Mouse (Mus musculus) lung, embryonic 15.5 days (tissue): ENCODE results near the gene Sox5. TPM values are rescaled to one million over a fixed set of nuclear protein-coding genes. Genes with fewer than 3 reads are reported as not detected.

Experiments
- ATAC-seq: fragments of 200-750 bp; cut with Nextera tagmentation; 2 replicates; pipeline ENCODE4 v1.8.0; 2017; ENCODE audit warnings: moderate number of reproducible peaks, borderline replicate concordance; ENCODE audit not compliant: low FRiP score, low TSS enrichment; ENCODE audit errors: extremely low read depth
- H3K27ac ChIP-seq: fragments of 300-500 bp; sonication (generic); 2 replicates; pipeline ENCODE4 v1.5.1; 2015; ENCODE audit warnings: moderate library complexity, mild to moderate bottlenecking, inconsistent platforms
- H3K27me3 ChIP-seq: fragments of 300-500 bp; sonication (generic); 2 replicates; pipeline ENCODE4 v1.6.1; 2015; ENCODE audit warnings: inconsistent platforms
- H3K36me3 ChIP-seq: fragments of 300-500 bp; sonication (generic); 2 replicates; pipeline ENCODE4 v1.6.1; 2015; ENCODE audit warnings: inconsistent platforms
- H3K4me1 ChIP-seq: fragments of 300-500 bp; sonication (generic); 2 replicates; pipeline ENCODE4 v1.6.1; 2015; ENCODE audit warnings: inconsistent platforms
- H3K4me2 ChIP-seq: fragments of 300-500 bp; sonication (generic); 2 replicates; pipeline ENCODE4 v1.6.1; 2015; ENCODE audit warnings: inconsistent platforms, mild to moderate bottlenecking, moderate library complexity
- H3K4me3 ChIP-seq: fragments of 300-500 bp; sonication (generic); 2 replicates; pipeline ENCODE4 v1.5.1; 2015; ENCODE audit warnings: mild to moderate bottlenecking, inconsistent platforms
- H3K9ac ChIP-seq: fragments of 300-500 bp; sonication (generic); 2 replicates; pipeline ENCODE4 v1.6.1; 2015; ENCODE audit warnings: inconsistent platforms
- H3K9me3 ChIP-seq: fragments of 300-500 bp; sonication (generic); 2 replicates; pipeline ENCODE4 v1.6.1; 2016; ENCODE audit warnings: inconsistent platforms
- WGBS: fragments of 180-500 bp; shearing (Covaris S2); methylation state at CpG from one replicate; pipeline ENCODE4 v1.1.7; 2015; 5-methylcytosine and 5-hydroxymethylcytosine counted together
- polyA plus RNA-seq: library from polyadenylated mRNA; unstranded; fragments of >200 nt; fragmentation: Nextera tagmentation; extraction: Ambion mirVana; gene quantifications from 2 replicates; pipeline ENCODE4 v1.2.1, GENCODE M21; 2015

Sox5 gene
- polyA plus RNA-seq, 1 experiment from 2014 or later: 23.7 TPM

DNA sequence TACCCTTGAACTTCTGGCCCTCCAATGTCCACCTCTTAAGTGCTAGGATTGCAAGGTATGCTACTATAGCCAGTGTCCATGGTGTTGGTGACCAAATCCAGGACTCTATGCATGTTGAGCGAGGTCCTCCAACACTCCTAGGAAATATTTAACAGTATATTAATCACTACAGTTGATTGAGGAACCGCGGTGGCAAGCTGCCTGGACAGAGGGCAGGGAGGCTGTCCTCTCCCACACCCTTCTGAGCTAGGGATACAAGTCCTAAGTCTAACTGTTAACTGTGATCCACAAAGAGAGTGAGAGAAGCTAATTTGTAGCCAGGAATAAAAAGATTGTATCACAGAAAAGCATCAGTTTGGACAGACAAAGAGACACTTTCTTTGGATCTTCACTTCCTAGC, 373.7 kb downstream of the Sox5 start:
- WGBS: 48% methylated on average over 3 of the region's 3 CpGs
- ATAC-seq: no peak

DNA sequence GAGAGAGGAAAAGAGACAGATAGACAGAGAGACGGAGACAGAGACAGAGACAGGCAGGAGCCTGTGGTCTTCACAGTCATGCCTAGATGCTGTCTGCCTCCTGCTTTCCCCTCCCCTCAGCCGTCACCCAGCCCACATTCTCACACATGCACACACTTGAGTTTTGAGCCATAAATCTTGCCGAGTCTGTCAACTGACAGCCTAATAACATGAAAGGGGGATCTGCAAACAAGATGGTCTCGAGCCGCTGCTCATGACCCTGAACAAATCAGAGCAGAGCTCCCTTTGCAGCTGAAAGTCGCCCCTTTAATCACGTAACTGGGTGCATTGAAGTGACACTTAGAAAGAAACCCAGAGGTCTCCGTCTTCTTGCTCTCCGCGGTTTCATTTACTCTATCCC, 383.7 kb downstream of the Sox5 start:
- Histone ChIP-seq H3K4me3 (no peak overlapping the region), H3K9ac (no peak overlapping the region)
- no peak for ATAC-seq

More for the DNA sequence above, 373.7 kb downstream of the Sox5 start:
- Histone ChIP-seq H3K4me3 (no peak overlapping the region), H3K27me3 (no peaks in the 10 kb centered on the region), H3K9me3 (no peaks in the 10 kb centered on the region), H3K4me1 (0 out of 2 replicates have a peak, but pooled peaks cover 2% of the 10 kb centered on the region), H3K9ac (no peak overlapping the region), H3K36me3 (no peaks in the 10 kb centered on the region), H3K4me2 (no peak overlapping the region), H3K27ac (no peak overlapping the region)

DNA sequence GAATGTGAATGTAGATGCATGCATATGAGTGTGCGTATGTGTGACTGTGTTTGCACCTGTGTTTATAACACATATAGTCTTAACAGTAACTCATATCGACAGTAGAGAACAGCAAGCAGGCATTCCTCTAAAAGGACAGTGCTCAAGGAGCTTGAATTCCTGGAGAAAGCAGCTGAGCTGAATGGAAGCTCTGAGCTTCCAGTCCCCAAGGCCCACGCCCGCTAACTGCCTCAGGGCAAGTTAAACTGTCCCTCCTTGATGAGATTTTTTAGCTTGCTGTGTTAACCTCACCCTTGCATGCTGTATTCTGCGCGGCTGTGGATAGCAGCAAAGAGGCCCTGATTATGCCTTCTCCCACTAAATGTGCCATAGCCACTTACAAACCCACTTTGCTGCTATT, 388.6 kb downstream of the Sox5 start:
- Histone ChIP-seq H3K9ac (no peak overlapping the region), H3K27me3 (no peaks in the 10 kb centered on the region), H3K9me3 (no peaks in the 10 kb centered on the region), H3K4me2 (no peak overlapping the region), H3K27ac (no peak overlapping the region), H3K4me1 (0 out of 2 replicates have a peak, but pooled peaks cover 3% of the 10 kb centered on the region), H3K4me3 (no peak overlapping the region), H3K36me3 (no peaks in the 10 kb centered on the region)
- ATAC-seq: no peak
- 86% methylated on average over 6 of the region's 6 CpGs for WGBS

More for the DNA sequence above, 383.7 kb downstream of the Sox5 start:
- Histone ChIP-seq H3K36me3 (no peaks in the 10 kb centered on the region), H3K9me3 (no peaks in the 10 kb centered on the region), H3K4me1 (0 out of 2 replicates have a peak, but pooled peaks cover 3% of the 10 kb centered on the region), H3K27ac (no peak overlapping the region), H3K27me3 (no peaks in the 10 kb centered on the region), H3K4me2 (peak overlapping the region; percentile 26; the same call in 1 of the 2 replicates)
- WGBS: 13% methylated on average over 10 of the region's 10 CpGs

DNA sequence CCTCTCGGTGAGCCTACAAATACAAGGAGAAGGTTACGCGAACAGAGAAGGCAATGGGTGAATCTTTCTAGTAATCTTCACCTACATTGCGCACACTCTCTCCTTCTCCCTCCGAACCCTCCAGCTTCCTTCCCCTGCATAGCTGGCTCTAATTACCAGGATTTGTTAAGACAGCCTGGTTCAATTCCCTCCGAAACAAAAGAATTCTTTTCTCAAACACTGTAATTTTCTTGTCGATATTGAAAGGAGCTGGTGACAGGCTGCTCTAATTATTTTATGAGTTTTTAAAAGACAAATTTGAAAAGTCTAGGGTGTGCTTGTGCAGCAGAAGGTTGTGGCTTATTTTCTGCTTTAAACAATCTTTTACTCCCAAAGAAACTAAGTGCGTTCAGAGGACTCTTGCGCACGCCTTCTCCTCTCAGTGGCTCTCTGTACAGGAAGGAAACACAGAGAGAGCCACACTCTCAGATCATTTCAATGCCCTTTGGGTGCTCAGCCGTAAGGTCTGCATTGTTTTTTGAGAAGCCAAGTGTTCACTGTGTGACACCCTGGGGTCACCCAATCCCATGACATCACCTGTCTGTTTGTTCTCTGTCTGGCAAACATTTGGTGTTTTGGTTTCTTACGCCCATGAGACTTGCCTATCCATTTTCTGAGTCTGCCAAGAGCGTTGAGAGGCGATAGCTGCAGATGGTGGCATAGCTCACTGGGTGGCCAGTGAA, 392.3 kb downstream of the Sox5 start:
- Histone ChIP-seq H3K4me1 (no peaks in the 10 kb centered on the region), H3K27ac (no peak overlapping the region), H3K9me3 (no peaks in the 10 kb centered on the region), H3K36me3 (no peaks in the 10 kb centered on the region), H3K4me3 (no peak overlapping the region), H3K4me2 (no peak overlapping the region), H3K9ac (no peak overlapping the region), H3K27me3 (no peaks in the 10 kb centered on the region)
- WGBS: 76% methylated on average over 14 of the region's 14 CpGs
- ATAC-seq: no peak

DNA sequence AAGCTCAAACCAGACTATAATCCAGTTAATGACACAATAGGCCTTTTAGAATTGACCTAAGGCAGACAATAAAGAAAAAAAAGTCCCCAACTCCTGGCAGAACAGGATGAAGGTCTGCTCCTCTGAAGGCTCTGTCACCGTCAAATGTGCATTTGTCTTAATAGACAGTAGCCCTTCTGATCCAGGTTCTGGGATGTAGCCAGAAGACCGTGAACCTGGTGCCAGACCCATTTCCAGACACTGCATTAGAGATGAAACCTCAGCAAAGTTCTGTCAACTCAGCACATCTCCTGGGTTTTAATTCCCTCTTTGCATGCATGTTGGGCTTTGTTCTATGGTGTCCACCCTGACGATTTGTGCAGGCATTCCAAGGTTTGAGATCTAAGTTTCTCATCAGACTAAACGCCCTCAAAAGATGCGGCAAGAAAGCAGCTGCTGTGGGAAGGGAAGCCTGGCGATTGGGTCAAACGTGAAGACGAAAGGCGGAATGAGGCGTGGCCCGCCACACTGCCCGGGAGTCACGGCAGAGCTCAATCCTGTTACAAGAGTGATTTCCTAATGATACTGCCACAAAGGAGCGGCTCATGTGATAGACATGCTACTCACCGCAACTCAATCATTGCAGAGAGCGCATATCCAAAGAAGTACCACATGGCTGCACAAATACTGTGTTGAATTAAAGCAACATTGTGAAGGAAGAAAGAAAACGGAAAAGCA, 394.1 kb downstream of the Sox5 start:
- H3K4me3 ChIP-seq: no peak overlapping the region
- H3K4me2 ChIP-seq: no peak overlapping the region
- 78% methylated on average over 17 of the region's 17 CpGs for WGBS
- H3K27ac ChIP-seq: no peak overlapping the region
- ATAC-seq: no peak
- no peaks in the 10 kb centered on the region for H3K4me1 ChIP-seq
- no peaks in the 10 kb centered on the region for H3K9me3 ChIP-seq
- H3K9ac ChIP-seq: no peak overlapping the region
- no peaks in the 10 kb centered on the region for H3K36me3 ChIP-seq
- no peaks in the 10 kb centered on the region for H3K27me3 ChIP-seq

DNA sequence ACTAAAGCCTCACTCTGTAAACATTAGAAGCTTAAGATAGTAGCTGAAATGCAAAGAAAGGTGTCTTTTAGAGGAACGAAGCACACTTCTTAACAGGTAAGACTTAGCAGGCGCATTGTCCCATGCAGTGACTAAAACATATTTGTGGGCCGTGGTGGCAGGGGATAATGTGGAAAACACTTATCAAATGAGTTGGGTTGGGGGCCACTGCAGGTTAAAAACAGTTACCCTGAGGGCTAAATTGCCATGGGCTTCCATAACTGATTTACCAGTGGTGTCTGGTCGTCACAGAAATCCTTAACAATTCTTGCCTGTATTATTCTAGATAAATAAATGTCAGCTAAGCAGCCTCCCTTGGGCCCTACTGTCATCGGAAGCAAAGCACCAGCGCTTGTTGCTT, 401.1 kb downstream of the Sox5 start:
- ATAC-seq: no peak
- no peak overlapping the region for H3K9ac ChIP-seq
- no peaks in the 10 kb centered on the region for H3K4me1 ChIP-seq
- no peaks in the 10 kb centered on the region for H3K9me3 ChIP-seq
- H3K4me3 ChIP-seq: no peak overlapping the region
- H3K4me2 ChIP-seq: no peak overlapping the region
- no peaks in the 10 kb centered on the region for H3K36me3 ChIP-seq
- no peak overlapping the region for H3K27ac ChIP-seq
- no peaks in the 10 kb centered on the region for H3K27me3 ChIP-seq
- WGBS: 62% methylated on average over 6 of the region's 6 CpGs

DNA sequence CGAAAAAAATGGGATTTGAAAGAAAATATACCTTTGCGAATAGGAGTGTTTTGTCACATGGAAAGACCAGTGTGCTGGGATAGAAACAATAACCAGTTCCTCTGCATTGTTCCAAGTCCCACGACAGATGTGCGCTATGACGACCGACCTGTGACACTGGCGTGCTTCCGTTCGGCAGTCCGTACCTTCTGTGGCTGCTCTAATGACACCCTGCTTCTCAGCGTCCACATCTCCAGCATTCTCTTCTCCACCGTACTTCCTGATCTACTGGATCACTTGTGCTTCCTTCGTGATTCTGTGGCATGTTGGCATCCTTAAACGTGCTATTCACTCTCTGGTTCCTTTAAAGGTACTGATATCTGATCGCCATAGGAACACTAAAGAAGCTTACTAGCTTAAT, 401.6 kb downstream of the Sox5 start:
- H3K9ac ChIP-seq: no peak overlapping the region
- no peaks in the 10 kb centered on the region for H3K9me3 ChIP-seq
- H3K4me3 ChIP-seq: no peak overlapping the region
- H3K27ac ChIP-seq: no peak overlapping the region
- WGBS: 72% methylated on average over 15 of the region's 15 CpGs
- no peak overlapping the region for H3K4me2 ChIP-seq
- H3K4me1 ChIP-seq: no peaks in the 10 kb centered on the region
- H3K36me3 ChIP-seq: no peaks in the 10 kb centered on the region
- no peak for ATAC-seq
- no peaks in the 10 kb centered on the region for H3K27me3 ChIP-seq

DNA sequence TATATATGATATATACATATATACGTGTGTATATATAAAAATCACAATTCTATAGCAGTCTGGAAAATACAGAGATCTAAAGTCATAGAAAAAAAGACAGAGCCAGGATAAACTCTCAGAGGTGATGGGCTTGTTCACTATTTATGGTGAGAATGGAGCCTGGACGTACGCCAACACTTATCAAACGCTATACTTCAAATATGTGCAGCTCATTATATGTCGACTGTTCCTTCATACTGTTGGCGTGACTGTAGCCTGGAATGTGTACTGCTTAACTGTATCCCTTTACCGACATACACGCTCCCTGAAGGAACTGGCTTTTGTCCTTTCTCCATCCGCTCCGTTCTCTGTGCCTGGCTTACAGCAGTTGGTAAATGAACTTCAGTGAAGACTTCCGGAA, 407.0 kb downstream of the Sox5 start:
- H3K4me3 ChIP-seq: no peak overlapping the region
- no peak for ATAC-seq
- no peaks in the 10 kb centered on the region for H3K36me3 ChIP-seq
- peaks cover 6% of the 10 kb centered on the region; the same call in 1 of the 2 replicates for H3K4me1 ChIP-seq
- no peak overlapping the region for H3K4me2 ChIP-seq
- no peak overlapping the region for H3K9ac ChIP-seq
- H3K9me3 ChIP-seq: no peaks in the 10 kb centered on the region
- WGBS: 60% methylated on average over 11 of the region's 11 CpGs
- no peaks in the 10 kb centered on the region for H3K27me3 ChIP-seq
- no peak overlapping the region for H3K27ac ChIP-seq

DNA sequence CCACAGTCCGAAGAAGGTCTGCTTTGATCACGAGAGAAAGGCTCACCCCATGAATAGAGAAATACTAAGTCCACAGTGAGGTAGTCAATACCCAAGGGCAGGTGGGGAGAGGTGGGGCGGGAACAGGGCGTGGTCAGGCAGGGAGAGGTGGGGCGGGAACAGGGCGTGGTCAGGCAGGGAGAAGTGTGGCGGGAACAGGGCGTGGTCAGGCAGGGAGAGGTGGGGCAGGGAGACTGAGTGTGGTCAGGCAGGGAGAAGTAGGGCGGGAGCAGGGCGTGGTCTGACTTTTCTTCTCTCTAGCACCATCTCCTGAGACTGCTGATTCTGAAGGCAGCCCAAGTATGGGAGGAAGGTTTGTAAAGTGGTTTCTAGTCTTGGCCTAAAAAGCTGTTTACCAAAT, 411.1 kb downstream of the Sox5 start:
- 47% methylated on average over 10 of the region's 10 CpGs for WGBS
- peak; percentile 72; the same call in 1 of the 2 replicates for ATAC-seq
- Histone ChIP-seq H3K9me3 (no peaks in the 10 kb centered on the region), H3K36me3 (no peaks in the 10 kb centered on the region), H3K27me3 (no peaks in the 10 kb centered on the region), H3K9ac (no peak overlapping the region), H3K4me1 (peaks cover 6% of the 10 kb centered on the region; the same call in 1 of the 2 replicates), H3K4me2 (peak overlapping the region; percentile 31), H3K27ac (no peak overlapping the region), H3K4me3 (no peak overlapping the region)

DNA sequence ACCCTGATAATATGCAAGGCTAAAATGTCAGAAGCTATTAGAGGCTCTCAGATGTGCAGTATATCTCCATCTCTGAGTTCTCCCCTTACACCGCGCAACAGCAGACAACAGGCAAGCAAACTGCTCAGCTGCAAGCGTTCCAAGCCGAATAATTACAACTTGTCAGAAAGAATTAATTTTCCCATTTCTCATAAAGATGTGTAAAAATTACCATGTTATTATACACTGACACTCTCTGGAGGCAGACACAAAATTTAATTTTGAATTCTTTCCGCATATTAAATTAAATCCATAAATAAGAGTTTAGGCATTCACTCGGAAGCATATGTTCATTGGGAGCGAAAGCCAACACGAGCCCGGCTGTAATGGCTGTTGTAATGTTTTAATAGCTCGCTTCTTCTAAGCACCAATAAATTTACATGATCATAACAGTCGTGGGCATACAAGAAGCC, 414.1 kb downstream of the Sox5 start:
- H3K27me3 ChIP-seq: no peaks in the 10 kb centered on the region
- WGBS: 88% methylated on average over 11 of the region's 11 CpGs
- H3K36me3 ChIP-seq: no peaks in the 10 kb centered on the region
- H3K9ac ChIP-seq: no peak overlapping the region
- ATAC-seq: no peak
- H3K27ac ChIP-seq: no peak overlapping the region
- peaks cover 6% of the 10 kb centered on the region; the same call in 1 of the 2 replicates for H3K4me1 ChIP-seq
- H3K4me2 ChIP-seq: no peak overlapping the region
- H3K9me3 ChIP-seq: no peaks in the 10 kb centered on the region
- no peak overlapping the region for H3K4me3 ChIP-seq

DNA sequence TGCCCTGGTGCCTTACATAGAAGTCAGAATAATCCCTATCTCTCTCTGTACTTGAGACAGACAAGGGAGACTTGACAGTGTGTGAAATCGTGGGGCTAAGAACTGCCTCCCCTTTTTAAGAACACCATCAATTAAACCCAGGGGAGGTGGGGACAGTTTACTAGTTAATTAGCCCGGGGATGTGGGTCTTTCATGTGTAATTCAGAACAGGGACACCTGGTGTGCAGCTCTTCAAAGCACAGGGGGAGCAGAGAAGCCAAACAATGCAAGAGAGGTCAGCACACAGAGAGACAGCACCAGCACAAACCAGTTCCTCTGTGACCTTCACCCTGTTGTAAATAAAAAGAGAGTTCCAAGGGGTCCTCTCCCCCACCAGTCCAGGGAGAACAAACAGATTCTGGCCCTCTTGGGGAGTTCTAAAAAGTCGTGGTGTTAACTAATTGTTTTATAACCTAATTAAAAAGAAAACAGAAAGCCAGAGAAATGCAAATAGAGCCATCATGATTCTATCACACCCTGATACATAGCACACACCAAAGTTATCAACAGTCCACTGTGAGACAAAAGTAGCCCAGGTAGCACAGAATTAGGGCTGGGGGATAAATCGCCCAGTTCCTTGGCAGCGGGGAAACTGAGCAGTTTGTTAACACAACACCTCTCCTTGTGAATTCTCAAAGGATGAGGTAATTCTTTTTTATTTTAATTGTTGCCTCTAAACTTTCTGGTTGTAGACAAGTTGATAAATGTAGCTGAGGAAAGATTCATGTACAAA, 420.3 kb downstream of the Sox5 start:
- no peak for ATAC-seq
- no peak overlapping the region for H3K4me2 ChIP-seq

More for the DNA sequence above, 420.3 kb downstream of the Sox5 start:
- Histone ChIP-seq H3K36me3 (no peaks in the 10 kb centered on the region), H3K9ac (no peak overlapping the region), H3K27me3 (no peaks in the 10 kb centered on the region), H3K27ac (no peak overlapping the region), H3K4me1 (peaks cover 12% of the 10 kb centered on the region), H3K4me3 (no peak overlapping the region), H3K9me3 (no peaks in the 10 kb centered on the region)
- 18% methylated on average over 5 of the region's 5 CpGs for WGBS
